Mouse (Mus musculus): ENCODE data around the gene 1700019D03Rik.

DNA sequence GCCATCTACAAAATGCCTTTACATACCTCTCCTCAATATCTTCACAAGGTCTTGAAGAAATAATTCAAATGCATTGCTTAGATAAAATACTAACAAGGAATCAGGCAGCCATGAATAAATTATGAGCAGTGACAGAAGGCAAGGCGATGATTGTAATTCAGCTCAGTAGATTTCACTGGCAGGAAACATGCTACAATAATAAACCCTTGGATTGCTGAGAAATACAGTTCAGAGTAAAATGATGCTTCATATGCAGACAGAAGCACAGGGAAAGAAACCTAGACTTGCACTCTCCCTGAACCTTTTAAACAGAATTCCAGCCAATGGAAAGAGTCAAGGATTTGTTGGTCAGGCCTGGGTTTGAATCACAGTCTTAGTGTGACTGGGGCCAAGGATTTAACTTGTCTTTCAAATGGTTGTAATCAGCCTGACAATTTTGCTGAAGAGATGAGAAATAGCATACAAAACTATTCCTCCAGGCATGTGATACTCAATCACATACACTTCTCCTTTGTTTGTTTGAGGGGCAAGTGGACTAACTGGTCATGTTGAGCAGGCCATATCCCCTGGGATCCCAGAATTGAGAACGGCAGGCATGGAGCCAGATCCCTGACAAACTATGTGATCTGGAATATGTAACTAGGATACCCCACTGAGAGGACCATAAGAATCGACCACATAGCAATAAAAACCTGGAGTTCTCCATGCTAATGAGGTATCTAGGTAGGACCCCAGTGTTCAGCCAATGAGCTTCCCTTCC lies 1.1 kb downstream of the 1700019D03Rik start:
- TF ChIP-seq ELF1 (IDR thresholded peaks at IDR 0.05; ENCODE audit: low read depth, low read length), result no peak
- TF ChIP-seq EP300 (IDR thresholded peaks at IDR 0.05; ENCODE audit: low read depth in 1 of 2, low read length in 2 of 2), result no peak
- no peak for TF ChIP-seq CTCF (IDR thresholded peaks at IDR 0.05 in 2 of 3, conservative IDR thresholded peaks at IDR 0.05 in 1 of 3; ENCODE audit: control insufficient read depth in 1 of 3, insufficient read depth in 1 of 3, low read depth in 2 of 3, low read length in 3 of 3, poor library complexity in 1 of 3, severe bottlenecking in 1 of 3)
- no peak for TF ChIP-seq POLR2AphosphoS2 (IDR thresholded peaks at IDR 0.05; ENCODE audit: low read length)
- TF ChIP-seq POLR2A (IDR thresholded peaks at IDR 0.05; ENCODE audit: control insufficient read depth in 1 of 2, insufficient read depth in 1 of 2, low read depth in 1 of 2, low read length in 2 of 2, poor library complexity in 1 of 2), result no peak
- TF ChIP-seq MAX (IDR thresholded peaks at IDR 0.05; ENCODE audit: low read length), result no peak
- no peak for TF ChIP-seq SIN3A (IDR thresholded peaks at IDR 0.05; ENCODE audit: low read length)
- no peak for TF ChIP-seq HCFC1 (IDR thresholded peaks at IDR 0.05; ENCODE audit: low read depth, low read length)
- TF ChIP-seq ZMIZ1 (IDR thresholded peaks at IDR 0.05; ENCODE audit: low read depth, low read length), result no peak
- no peak for TF ChIP-seq KAT2A (conservative IDR thresholded peaks at IDR 0.05; ENCODE audit: low read depth, low read length)
